Mouse (Mus musculus) embryonic fibroblast, embryonic 13.5 days (primary cell): ENCODE data around the gene Fcer2a. TPM values are rescaled to one million over a fixed set of nuclear protein-coding genes. Genes with fewer than 3 reads are reported as not detected.

Source experiments
- H3K27ac ChIP-seq: 2 replicates; pipeline ENCODE4 v1.5.1; 2012; ENCODE audit warnings: low read length, control low read depth, inconsistent platforms; ENCODE audit not compliant: insufficient read depth
- H3K4me1 ChIP-seq: 2 replicates; pipeline ENCODE4 v1.6.1; 2011; ENCODE audit warnings: low read length; ENCODE audit not compliant: control insufficient read depth, insufficient read depth
- H3K4me3 ChIP-seq: 2 replicates; pipeline ENCODE4 v1.5.1; 2011; ENCODE audit warnings: mild to moderate bottlenecking, control low read depth, low read length; ENCODE audit not compliant: insufficient read depth
- CTCF ChIP-seq: IDR thresholded peaks from 2 replicates; pipeline ENCODE4 v1.5.1; 2011; ENCODE audit warnings: mild to moderate bottlenecking, control low read depth, low read length, moderate library complexity, borderline replicate concordance; ENCODE audit not compliant: insufficient read depth
- POLR2A ChIP-seq: IDR thresholded peaks from 2 replicates; pipeline ENCODE4 v1.6.1; 2011; ENCODE audit warnings: low read depth, mild to moderate bottlenecking, control low read depth, low read length, moderate library complexity
- polyA plus RNA-seq: library from polyadenylated mRNA; stranded (reverse); fragments of >200 nt; gene quantifications from 2 replicates; pipeline ENCODE4 v1.2.4, GENCODE M21; 2011; ENCODE audit warnings: low read depth; ENCODE audit not compliant: missing spikeins, insufficient read length

Fcer2a gene
- polyA plus RNA-seq, 1 experiment = not detected

GRCm38 (mm10) chr8:3707611-3708010 lies 13.6 kb upstream of the Fcer2a start:
- Histone ChIP-seq H3K27ac (no peak overlapping the region), H3K4me3 (no peak overlapping the region), H3K4me1 (no peaks in the 10 kb centered on the region)
- TF ChIP-seq POLR2A (no peak), CTCF (no peak)

GRCm38 (mm10) chr8:3705711-3706110 lies 11.7 kb upstream of the Fcer2a start:
- Histone ChIP-seq H3K27ac (no peak overlapping the region), H3K4me1 (no peaks in the 10 kb centered on the region), H3K4me3 (no peak overlapping the region)
- TF ChIP-seq CTCF (no peak), POLR2A (no peak)

GRCm38 (mm10) chr8:3701491-3701890 lies 7.5 kb upstream of the Fcer2a start:
- Histone ChIP-seq H3K4me1 (no peaks in the 10 kb centered on the region), H3K4me3 (no peak overlapping the region), H3K27ac (no peak overlapping the region)
- TF ChIP-seq CTCF = no peak
- no peak for TF ChIP-seq POLR2A

GRCm38 (mm10) chr8:3690774-3691173 lies 3.2 kb downstream of the Fcer2a start:
- no peak overlapping the region for H3K4me3 ChIP-seq
- TF ChIP-seq CTCF = no peak
- TF ChIP-seq POLR2A = no peak
- H3K4me1 ChIP-seq = no peaks in the 10 kb centered on the region
- no peak overlapping the region for H3K27ac ChIP-seq

- no peaks in the 10 kb centered on the region for H3K4me1 ChIP-seq
- no peak overlapping the region for H3K4me3 ChIP-seq
- TF ChIP-seq CTCF = no peak
- no peak for TF ChIP-seq POLR2A
Observed at GRCm38 (mm10) chr8:3687537-3687936, 6.4 kb downstream of the Fcer2a start.

GRCm38 (mm10) chr8:3685422-3685821 lies 8.6 kb downstream of the Fcer2a start:
- no peaks in the 10 kb centered on the region for H3K4me1 ChIP-seq
- TF ChIP-seq CTCF (no peak), POLR2A (no peak)

More at GRCm38 (mm10) chr8:3687537-3687936, 6.4 kb downstream of the Fcer2a start:
- no peak overlapping the region for H3K27ac ChIP-seq

GRCm38 (mm10) chr8:3684530-3684929 lies 9.4 kb downstream of the Fcer2a start:
- Histone ChIP-seq H3K4me1 (no peaks in the 10 kb centered on the region), H3K4me3 (no peak overlapping the region), H3K27ac (no peak overlapping the region)
- TF ChIP-seq CTCF (no peak), POLR2A (no peak; the same call in 1 of the 2 replicates)

More at GRCm38 (mm10) chr8:3685422-3685821, 8.6 kb downstream of the Fcer2a start:
- Histone ChIP-seq H3K4me3 (no peak overlapping the region), H3K27ac (no peak overlapping the region)

- Histone ChIP-seq H3K4me1 (no peaks in the 10 kb centered on the region), H3K4me3 (no peak overlapping the region), H3K27ac (no peak overlapping the region)
- TF ChIP-seq CTCF (no peak), POLR2A (no peak)
Observed at GRCm38 (mm10) chr8:3683408-3684176, 10.4 kb downstream of the Fcer2a start.

GRCm38 (mm10) chr8:3682435-3682834 lies 11.5 kb downstream of the Fcer2a start:
- no peaks in the 10 kb centered on the region for H3K4me1 ChIP-seq
- H3K4me3 ChIP-seq = no peak overlapping the region
- TF ChIP-seq CTCF (no peak), POLR2A (no peak)
- no peak overlapping the region for H3K27ac ChIP-seq

GRCm38 (mm10) chr8:3679656-3680055 lies 14.3 kb downstream of the Fcer2a start:
- TF ChIP-seq CTCF = no peak
- TF ChIP-seq POLR2A = no peak
- Histone ChIP-seq H3K4me3 (no peak overlapping the region), H3K4me1 (no peaks in the 10 kb centered on the region), H3K27ac (no peak overlapping the region)

- Histone ChIP-seq H3K27ac (no peak overlapping the region), H3K4me3 (no peak overlapping the region), H3K4me1 (no peaks in the 10 kb centered on the region)
- TF ChIP-seq CTCF (no peak), POLR2A (no peak)
Observed at GRCm38 (mm10) chr8:3679236-3679635, 14.7 kb downstream of the Fcer2a start.

- no peak overlapping the region for H3K27ac ChIP-seq
- TF ChIP-seq POLR2A = no peak
- no peak for TF ChIP-seq CTCF
Observed at GRCm38 (mm10) chr8:3678831-3679230, 15.1 kb downstream of the Fcer2a start.

More at GRCm38 (mm10) chr8:3678831-3679230, 15.1 kb downstream of the Fcer2a start:
- no peaks in the 10 kb centered on the region for H3K4me1 ChIP-seq
- H3K4me3 ChIP-seq = no peak overlapping the region
